Mouse (Mus musculus) cortical plate, adult 2 months (tissue): ENCODE measurements at regions not wholly inside any gene's neighbourhood (a gene's known extent, or its start where the extent isn't known, plus 50 kb on each side); places are given as distances from the start of the nearest gene placed in this dataset.

Source experiments
- CTCF ChIP-seq: fragments of 200-500 bp; IDR thresholded peaks from 2 replicates; pipeline ENCODE4 v1.5.1; 2011; ENCODE audit warnings: mild to moderate bottlenecking, control low read depth, low read length; ENCODE audit not compliant: insufficient read depth; ENCODE audit errors: extremely low read depth
- POLR2A ChIP-seq: fragments of 200-500 bp; IDR thresholded peaks from 2 replicates; pipeline ENCODE4 v1.6.1; 2011; ENCODE audit warnings: mild to moderate bottlenecking, low read length, control low read depth; ENCODE audit not compliant: insufficient read depth; ENCODE audit errors: extremely low read depth

DNA sequence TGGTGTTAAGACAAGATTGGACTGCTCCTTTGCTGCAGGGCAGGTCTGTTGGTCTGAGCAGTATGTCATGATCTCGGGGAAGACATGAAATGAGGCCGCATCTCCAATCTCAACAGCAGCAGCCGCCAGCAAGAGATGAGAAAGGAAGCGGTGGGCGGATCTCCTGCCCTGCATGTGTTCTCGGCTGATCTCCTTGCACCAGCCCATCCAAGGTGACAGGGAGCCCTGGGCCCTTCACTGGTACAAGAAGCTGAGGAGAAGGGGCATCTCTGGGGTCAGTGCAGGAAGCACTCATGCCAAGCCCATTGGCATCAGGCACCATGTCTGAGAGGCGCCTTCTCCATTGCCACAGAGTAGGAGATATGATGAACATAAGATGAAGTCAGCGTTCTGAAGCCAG, 151.0 kb downstream of the Drd1 start:
- TF ChIP-seq POLR2A (no peak), CTCF (no peak)
